Mouse (Mus musculus) fibroblast of lung, adult 2 months (primary cell): ENCODE results near the gene Usp25.

ENCODE experiments used
- DNase-seq: peaks from one replicate; pipeline ENCODE4 v3.0.0-alpha.2; 2011; ENCODE audit warnings: low read depth

Usp25 gene

GRCm38 (mm10) chr16:77146801-77147200 is 133.3 kb downstream of the Usp25 start:
- DNase-seq = no peak

DNA sequence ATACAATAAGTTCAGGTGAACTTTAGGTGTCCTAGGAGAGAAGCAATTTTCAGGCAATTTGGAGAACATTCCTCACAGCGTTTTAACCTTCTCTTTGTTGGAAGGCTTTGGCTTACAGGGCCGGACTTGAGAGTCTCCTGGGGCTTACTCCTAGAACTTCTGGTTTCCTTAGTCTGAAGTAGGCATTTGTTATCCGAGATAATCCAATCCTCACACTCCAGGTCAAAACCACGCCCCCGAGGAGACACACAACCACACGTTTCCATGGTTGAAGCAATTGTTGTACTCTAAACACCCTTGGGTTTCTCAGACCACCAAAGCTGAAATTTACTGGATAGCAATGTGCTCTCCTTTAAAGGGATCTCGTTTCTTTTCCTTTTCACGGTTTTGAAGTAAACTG is 136.8 kb downstream of the Usp25 start:
- DNase-seq = no peak

- DNase-seq = peak; percentile 53
These were observed 137.4 kb downstream of the Usp25 start for GRCm38 (mm10) chr16:77150884-77151283.

GRCm38 (mm10) chr16:77152288-77152687 is 138.8 kb downstream of the Usp25 start:
- no peak for DNase-seq

DNA sequence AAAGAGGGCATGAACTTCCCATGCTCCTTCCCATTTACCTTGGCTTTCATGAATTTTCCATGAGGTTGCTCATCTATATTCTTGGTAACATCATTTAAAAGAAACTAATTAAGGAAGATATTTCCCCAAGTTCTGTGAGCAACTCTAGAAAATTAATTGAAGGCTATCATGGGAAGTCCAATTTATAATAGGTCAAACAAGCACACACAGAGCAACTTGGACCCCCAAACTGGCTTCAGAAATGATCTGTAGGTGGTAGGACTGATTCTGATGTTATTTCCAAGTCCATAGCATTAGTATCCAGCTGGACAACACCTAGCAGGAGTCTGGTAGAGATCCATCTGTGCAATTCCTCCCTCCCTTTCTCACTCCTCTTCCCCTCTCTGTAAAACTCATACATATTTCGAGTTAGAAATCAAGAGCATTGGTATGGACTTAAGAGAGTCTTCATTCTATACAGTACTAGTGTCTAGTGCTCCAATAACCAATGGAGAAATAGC is 139.8 kb downstream of the Usp25 start:
- DNase-seq = no peak

DNA sequence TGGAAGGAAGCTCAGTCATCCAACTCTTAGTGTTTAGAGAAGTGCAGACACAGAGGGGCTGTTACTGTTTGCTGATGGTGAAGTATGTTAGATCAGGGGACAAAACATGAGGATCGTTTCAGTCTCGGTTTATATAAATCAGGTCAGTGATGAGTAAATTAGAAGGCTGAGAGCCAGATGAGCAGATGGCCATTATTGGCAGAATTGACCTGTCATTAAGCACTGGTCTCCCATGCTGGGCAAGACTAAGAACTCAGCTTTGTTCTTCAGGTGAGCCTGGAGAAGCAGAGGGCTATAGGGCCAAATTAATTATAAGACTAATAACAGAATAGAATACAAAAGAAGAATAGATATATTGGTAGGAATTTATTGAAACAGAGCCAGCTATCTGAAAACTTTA is 140.3 kb downstream of the Usp25 start:
- no peak for DNase-seq

DNA sequence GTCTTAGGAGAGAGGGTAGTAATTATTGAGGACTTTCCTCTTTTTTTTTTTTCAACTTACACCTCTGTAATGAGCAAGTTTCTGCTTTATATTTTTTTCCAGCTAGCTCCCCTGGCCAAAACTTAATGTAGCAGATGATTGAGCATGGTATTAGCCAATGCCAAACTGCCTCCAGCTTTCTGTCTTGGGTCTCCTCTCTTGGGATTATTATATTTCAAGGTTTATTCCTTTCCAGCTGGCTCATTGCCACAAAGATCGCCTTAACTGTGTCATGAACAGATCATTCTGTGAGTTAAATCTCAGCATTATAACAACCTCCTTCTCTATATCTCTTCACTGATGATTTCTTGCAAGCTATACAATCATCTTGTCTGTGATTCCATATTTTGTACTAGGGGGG is 141.3 kb downstream of the Usp25 start:
- DNase-seq = no peak
